Mouse (Mus musculus): ENCODE results near the gene Drd5.

DNA sequence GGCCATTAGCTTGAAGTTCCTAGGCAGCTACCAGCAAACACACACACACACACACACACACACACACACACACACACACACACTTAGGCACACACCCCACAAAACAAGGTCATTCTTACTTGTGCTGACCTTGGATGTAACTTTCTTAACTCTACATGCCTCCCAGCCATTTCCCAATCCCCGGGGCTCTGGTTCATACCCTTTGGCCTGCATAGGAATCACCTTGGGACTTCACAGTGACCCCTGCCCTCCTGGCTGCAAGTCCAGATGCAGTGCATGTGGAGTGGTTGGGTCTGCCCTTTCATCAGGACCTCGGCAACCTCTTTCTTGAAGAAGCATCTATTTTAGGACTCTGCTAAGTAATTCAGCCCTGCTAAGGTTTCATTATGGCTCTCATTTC lies 13.9 kb upstream of the Drd5 start:
- TF ChIP-seq EP300 (IDR thresholded peaks at IDR 0.05; ENCODE audit: low read depth) (no peak), CTCF (IDR thresholded peaks at IDR 0.05; ENCODE audit: low read depth) (no peak)

All from liver, embryonic 14.5 days (tissue).